In the genomic region with DNA sequence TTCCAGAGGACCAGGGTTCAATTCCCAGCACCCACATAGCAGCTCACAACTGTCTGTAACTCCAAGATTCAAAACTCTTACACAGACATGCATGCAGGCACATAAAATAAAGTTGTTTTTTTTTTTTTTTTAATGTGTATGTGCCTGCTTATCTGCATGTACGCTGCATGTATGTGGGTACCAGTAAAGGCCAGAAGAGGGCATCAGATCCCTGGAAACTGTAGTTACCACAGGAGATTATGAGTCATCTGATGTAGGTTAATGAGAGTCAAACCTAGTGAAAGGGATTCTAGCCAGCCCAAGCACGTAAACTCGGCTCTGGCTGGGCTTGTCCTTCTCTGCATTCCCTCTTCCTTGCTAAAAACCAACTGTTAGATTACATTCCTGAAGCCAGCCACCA, we compare ENCODE assay signal across 12 mouse cellular contexts. TPM values are rescaled to one million over a fixed set of nuclear protein-coding genes. Genes with fewer than 3 reads are reported as not detected.
DNase-seq lines count a peak whose midpoint lies in the region; ATAC-seq and TF ChIP-seq lines count a peak whose summit lies in the region.
"Had no signal": no experiment of that assay in that cellular context is flagged by ENCODE, and none has a peak within 500 bp of the region (broad histone marks: within the 10 kb centered on the region; RNA-seq: fewer than 3 reads in every experiment).

No protein-coding gene starts in this region.

- TF ChIP-seq EP300 in heart, postnatal 0 days (IDR thresholded peaks at IDR 0.05; ENCODE audit: low read depth) = no peak

- no peaks in the 10 kb centered on the region for H3K36me3 ChIP-seq in heart, postnatal 0 days (replicated peaks; ENCODE audit: control insufficient read depth, insufficient read depth, low read length)
- no peaks in the 10 kb centered on the region for H3K36me3 ChIP-seq in forebrain, embryonic 16.5 days (ENCODE audit: control insufficient read depth, insufficient read depth)
- H3K36me3 ChIP-seq: heart, embryonic 13.5 days; limb, embryonic 12.5 days; neural tube, embryonic 12.5 days had no signal

- WGBS in heart, postnatal 0 days = 60% methylated on average over 3 of the region's 3 CpGs
- WGBS in forebrain, embryonic 16.5 days = 62% methylated on average over 3 of the region's 3 CpGs

- H3K4me1 ChIP-seq in heart, postnatal 0 days (ENCODE audit: control insufficient read depth, insufficient read depth) = no peaks in the 10 kb centered on the region
- no peaks in the 10 kb centered on the region for H3K4me1 ChIP-seq in forebrain, embryonic 16.5 days (replicated peaks; ENCODE audit: control insufficient read depth, insufficient read depth, low read length)
- H3K4me1 ChIP-seq: heart, embryonic 13.5 days; limb, embryonic 12.5 days; neural tube, embryonic 12.5 days had no signal

- no peak for ATAC-seq in heart, postnatal 0 days (ENCODE audit: insufficient read depth, low read depth)
- no peak for ATAC-seq in forebrain, embryonic 16.5 days
- no peak for ATAC-seq in monocyte, adult 5-6 weeks (replicated peaks; ENCODE audit: insufficient number of reproducible peaks, low FRiP score, low TSS enrichment, poor library complexity, severe bottlenecking)

- no peak overlapping the region for H3K9ac ChIP-seq in heart, postnatal 0 days (replicated peaks; ENCODE audit: low read depth, low read length)
- H3K9ac ChIP-seq in forebrain, embryonic 16.5 days (replicated peaks; ENCODE audit: low read depth, low read length) = no peak overlapping the region
- H3K9ac ChIP-seq: heart, embryonic 13.5 days; limb, embryonic 12.5 days; neural tube, embryonic 12.5 days had no signal

- H3K4me3 ChIP-seq in heart, postnatal 0 days (ENCODE audit: low read depth, low read length) = no peak overlapping the region
- H3K4me3 ChIP-seq in forebrain, embryonic 16.5 days (replicated peaks; ENCODE audit: low read length) = no peak overlapping the region
- H3K4me3 ChIP-seq: heart, embryonic 13.5 days; limb, embryonic 12.5 days; neural tube, embryonic 12.5 days had no signal

- TF ChIP-seq CTCF in heart, postnatal 0 days (IDR thresholded peaks at IDR 0.05; ENCODE audit: low read depth) = peak; percentile 16; the same call in 1 of the 2 replicates

- H3K9me3 ChIP-seq in heart, postnatal 0 days (replicated peaks; ENCODE audit: control insufficient read depth, low read length) = no peaks in the 10 kb centered on the region
- H3K9me3 ChIP-seq in forebrain, embryonic 16.5 days (ENCODE audit: control insufficient read depth, low read length) = no peaks in the 10 kb centered on the region
- H3K9me3 ChIP-seq: heart, embryonic 13.5 days; limb, embryonic 12.5 days; neural tube, embryonic 12.5 days had no signal

- H3K27ac ChIP-seq in heart, postnatal 0 days (ENCODE audit: low read depth) = no peak overlapping the region
- H3K27ac ChIP-seq in forebrain, embryonic 16.5 days (ENCODE audit: low read length) = no peak overlapping the region
- H3K27ac ChIP-seq: heart, embryonic 13.5 days; limb, embryonic 12.5 days; neural tube, embryonic 12.5 days had no signal

- no peaks in the 10 kb centered on the region for H3K27me3 ChIP-seq in heart, postnatal 0 days (ENCODE audit: control insufficient read depth, insufficient read depth, low read length)
- H3K27me3 ChIP-seq in forebrain, embryonic 16.5 days (replicated peaks; ENCODE audit: control insufficient read depth, insufficient read depth, low read length) = no peaks in the 10 kb centered on the region
- H3K27me3 ChIP-seq: heart, embryonic 13.5 days; limb, embryonic 12.5 days; neural tube, embryonic 12.5 days had no signal

- H3K4me2 ChIP-seq in heart, postnatal 0 days (ENCODE audit: low read depth, low read length) = no peak overlapping the region
- H3K4me2 ChIP-seq in forebrain, embryonic 16.5 days (ENCODE audit: low read length) = no peak overlapping the region
- H3K4me2 ChIP-seq: heart, embryonic 13.5 days; limb, embryonic 12.5 days; neural tube, embryonic 12.5 days had no signal

- DNase-seq in heart, postnatal 0 days (ENCODE audit: low spot score) = no peak
- DNase-seq in heart, adult 9 months (ENCODE audit: low spot score in 2 of 2) = no peak
- DNase-seq in 416B (ENCODE audit: low read depth) = peak; percentile 93
- DNase-seq in Muller cell, postnatal 12 days (ENCODE audit: inconsistent ontology term) = peak; percentile 34
- DNase-seq in kidney, postnatal 10 days = peak; percentile 48
- DNase-seq in adipocyte (ENCODE audit: low spot score) = no peak
- DNase-seq: right cerebral cortex, postnatal 14 days had no signal

RNA-seq across cellular contexts. Expression of a gene that starts 4.9 kb away (rescaled TPM):
- not detected in 2 replicates for total RNA-seq in heart, postnatal 0 days (2014; rRNA removed; ENCODE audit: low replicate concordance)
- 0.45 and 0.47 TPM in 2 replicates for polyA plus RNA-seq in heart, postnatal 0 days (2015; fragmentation: Nextera tagmentation; extraction: Ambion mirVana)
- 0.68 and 0.80 TPM in 2 replicates for polyA plus RNA-seq in forebrain, embryonic 16.5 days (2015; fragmentation: Nextera tagmentation; extraction: Ambion mirVana)
- total RNA-seq in monocyte, adult 5-6 weeks (2017) = 5.3 to 21.7 TPM (median 15.6 TPM) in 3 replicates
- polyA plus RNA-seq: limb, embryonic 12.5 days had no signal

RNA-seq across cellular contexts. Expression of a gene that starts 20.9 kb away (rescaled TPM):
- total RNA-seq in heart, postnatal 0 days (2014; rRNA removed; ENCODE audit: low replicate concordance) = not detected in 2 replicates
- not detected in 2 replicates for polyA plus RNA-seq in heart, postnatal 0 days (2015; fragmentation: Nextera tagmentation; extraction: Ambion mirVana)
- polyA plus RNA-seq in forebrain, embryonic 16.5 days (2015; fragmentation: Nextera tagmentation; extraction: Ambion mirVana) = 0.76 and 1.3 TPM in 2 replicates
- 0.38 to 0.39 TPM in 2 of 3 replicates, not detected in the other for total RNA-seq in monocyte, adult 5-6 weeks (2017)
- polyA plus RNA-seq: limb, embryonic 12.5 days had no signal

RNA-seq across cellular contexts. Expression of a gene that starts 58.6 kb away (rescaled TPM):
- total RNA-seq in heart, postnatal 0 days (2014; rRNA removed; ENCODE audit: low replicate concordance) = not detected in 2 replicates
- polyA plus RNA-seq in heart, postnatal 0 days (2015; fragmentation: Nextera tagmentation; extraction: Ambion mirVana) = not detected in 2 replicates
- not detected in 2 replicates for polyA plus RNA-seq in forebrain, embryonic 16.5 days (2015; fragmentation: Nextera tagmentation; extraction: Ambion mirVana)
- total RNA-seq in monocyte, adult 5-6 weeks (2017) = 2.8 TPM in 1 of 3 replicates, not detected in the others
- polyA plus RNA-seq: heart, embryonic 13.5 days; limb, embryonic 12.5 days had no signal

Comparison
In these comparisons a context has a peak if more than half of its experiments do, and no peak if none do; other contexts are left out.
1. DNase-seq: peak in 416B (single experiment), Muller cell, postnatal 12 days (single experiment) and kidney, postnatal 10 days (single experiment); none in heart, postnatal 0 days (single experiment), heart, adult 9 months (0 of 2) and adipocyte (single experiment).